Comparison of ENCODE assay signal across 10 mouse cellular contexts in genomic region chr8:121683083-121683832, GRCm38 (mm10). TPM values are rescaled to one million over a fixed set of nuclear protein-coding genes. Genes with fewer than 3 reads are reported as not detected.
"Had no signal": no experiment of that assay in that cellular context is flagged by ENCODE, and none has a peak within 500 bp of the region (broad histone marks: within the 10 kb centered on the region; RNA-seq: fewer than 3 reads in every experiment).

No protein-coding gene starts in this region.

- H3K4me1 ChIP-seq: limb, embryonic 13.5 days had no signal

- H3K9me3 ChIP-seq: limb, embryonic 13.5 days; midbrain, embryonic 13.5 days; neural tube, embryonic 12.5 days had no signal

- H3K27ac ChIP-seq: limb, embryonic 13.5 days; liver, embryonic 14.5 days; midbrain, embryonic 13.5 days; neural tube, embryonic 12.5 days had no signal

- H3K4me3 ChIP-seq: limb, embryonic 13.5 days; midbrain, embryonic 13.5 days; neural tube, embryonic 12.5 days had no signal

- H3K27me3 ChIP-seq: limb, embryonic 13.5 days; midbrain, embryonic 13.5 days; neural tube, embryonic 12.5 days had no signal

- ATAC-seq: midbrain, embryonic 13.5 days had no signal

- H3K36me3 ChIP-seq: limb, embryonic 13.5 days; midbrain, embryonic 13.5 days; neural tube, embryonic 12.5 days had no signal

- H3K9ac ChIP-seq: limb, embryonic 13.5 days; liver, embryonic 14.5 days; midbrain, embryonic 13.5 days; neural tube, embryonic 12.5 days had no signal

- DNase-seq: kidney, adult 11 months; kidney, postnatal 10 days; left cerebral cortex, postnatal 4 days; lung, adult 18-20 months had no signal

- H3K4me2 ChIP-seq: limb, embryonic 13.5 days; midbrain, embryonic 13.5 days; neural tube, embryonic 12.5 days had no signal

RNA-seq across cellular contexts. Expression of gene Jph3, which starts 46.2 kb away (rescaled TPM):
- total RNA-seq: liver, adult 2 months had no signal
- polyA plus RNA-seq: liver, adult 2 months; liver, embryonic 14.5 days; thymus, postnatal 0 days had no signal
